Comparison of ENCODE assay signal across 9 mouse cellular contexts in the genomic region with DNA sequence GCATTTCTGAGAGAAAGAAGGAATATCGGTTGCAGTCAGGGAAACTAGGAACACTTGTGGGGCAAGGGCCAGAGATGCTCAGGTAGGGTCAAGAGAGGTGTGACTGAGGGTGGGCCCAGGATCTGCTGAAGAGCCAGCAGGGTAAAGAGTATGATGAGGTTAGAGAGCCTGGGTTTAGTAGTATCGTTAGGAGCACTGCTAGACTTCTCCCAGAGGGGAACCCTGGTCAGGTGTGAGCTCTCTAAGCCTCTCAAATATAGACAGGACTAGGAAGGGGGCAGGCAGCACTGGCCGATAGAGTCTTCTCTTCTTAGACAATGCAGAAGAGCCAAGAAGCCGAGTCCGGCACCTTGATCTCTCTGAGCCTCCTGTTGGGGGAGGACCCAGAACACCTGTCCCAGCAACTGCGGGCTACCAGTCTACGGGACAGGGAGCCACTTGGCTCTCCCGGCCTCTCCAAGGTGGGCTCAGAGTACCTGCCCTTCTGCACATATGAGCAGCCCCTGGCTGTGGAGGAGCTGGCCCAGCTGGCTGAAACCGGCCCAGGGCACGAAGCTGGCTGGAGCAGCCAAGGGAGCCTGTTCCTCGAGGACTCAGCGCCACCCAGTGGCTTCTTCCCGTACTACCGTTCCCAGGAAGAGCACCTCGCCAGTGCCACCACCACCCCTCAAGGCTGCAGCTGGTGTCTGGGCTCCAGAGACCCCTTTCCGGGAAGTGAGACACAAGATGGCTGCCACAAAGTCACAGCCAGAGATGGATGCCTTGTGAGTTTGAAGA. TPM values are rescaled to one million over a fixed set of nuclear protein-coding genes. Genes with fewer than 3 reads are reported as not detected.
DNase-seq lines count a peak whose midpoint lies in the region; ATAC-seq and TF ChIP-seq lines count a peak whose summit lies in the region.
"Had no signal": no experiment of that assay in that cellular context is flagged by ENCODE, and none has a peak within 500 bp of the region (broad histone marks: within the 10 kb centered on the region; RNA-seq: fewer than 3 reads in every experiment).

No protein-coding gene starts in this region.

- no peaks in the 10 kb centered on the region for H3K79me2 ChIP-seq in C2C12 (ENCODE audit: control insufficient read depth, insufficient read depth)

- H3K4me1 ChIP-seq in bone marrow, adult 2 months (ENCODE audit: control insufficient read depth, insufficient read depth, low read length), result no peaks in the 10 kb centered on the region
- H3K4me1 ChIP-seq in embryonic facial prominence, embryonic 15.5 days, result peaks cover 21% of the 10 kb centered on the region
- H3K4me1 ChIP-seq in lung, embryonic 15.5 days, result peaks cover under 1% of the 10 kb centered on the region; the same call in 1 of the 2 replicates

- DNase-seq in heart, postnatal 10 days, result peak; percentile 60 to 79
- peak; percentile 76 to 93 for DNase-seq in kidney, postnatal 36 days
- peak; percentile 94 for DNase-seq in retina, embryonic 14.5 days (ENCODE audit: low spot score)
- peak; percentile 81 for DNase-seq in urinary bladder, postnatal 14 days (ENCODE audit: low spot score)

- H3ac ChIP-seq in C2C12 (ENCODE audit: control insufficient read depth, insufficient read length, low read depth), result no peak overlapping the region

- no peak for TF ChIP-seq POLR2A in bone marrow, adult 2 months (IDR thresholded peaks at IDR 0.05; ENCODE audit: borderline replicate concordance, control insufficient read depth, low read depth, low read length)

- 33% methylated on average over 16 of the region's 16 CpGs for WGBS in bone marrow, adult 2 months
- WGBS in embryonic facial prominence, embryonic 15.5 days, result 25% methylated on average over 16 of the region's 16 CpGs
- WGBS in lung, embryonic 15.5 days, result 27% methylated on average over 16 of the region's 16 CpGs

- no peaks in the 10 kb centered on the region for H3K36me3 ChIP-seq in C2C12 (ENCODE audit: control insufficient read depth, insufficient read depth)
- H3K36me3 ChIP-seq in embryonic facial prominence, embryonic 15.5 days, result no peaks in the 10 kb centered on the region
- no peaks in the 10 kb centered on the region for H3K36me3 ChIP-seq in lung, embryonic 15.5 days
- H3K36me3 ChIP-seq: embryonic facial prominence, embryonic 12.5 days had no signal

- TF ChIP-seq CTCF in C2C12 (IDR thresholded peaks at IDR 0.05; ENCODE audit: control insufficient read depth, insufficient read depth, insufficient read length), result peak; percentile 64
- peak; percentile 56; the same call in 1 of the 2 replicates for TF ChIP-seq CTCF in bone marrow, adult 2 months (IDR thresholded peaks at IDR 0.05; ENCODE audit: control insufficient read depth, insufficient read depth, low read length)

- no peak overlapping the region for H3K9ac ChIP-seq in embryonic facial prominence, embryonic 15.5 days
- no peak overlapping the region for H3K9ac ChIP-seq in lung, embryonic 15.5 days
- H3K9ac ChIP-seq: embryonic facial prominence, embryonic 12.5 days had no signal

- H3K79me3 ChIP-seq in C2C12 (ENCODE audit: low read depth), result no peaks in the 10 kb centered on the region

- no peaks in the 10 kb centered on the region for H3K9me3 ChIP-seq in embryonic facial prominence, embryonic 15.5 days (replicated peaks)
- H3K9me3 ChIP-seq in lung, embryonic 15.5 days, result no peaks in the 10 kb centered on the region
- H3K9me3 ChIP-seq: embryonic facial prominence, embryonic 12.5 days had no signal

- peaks cover 14% of the 10 kb centered on the region for H3K27me3 ChIP-seq in C2C12 (ENCODE audit: control insufficient read depth, insufficient read depth, insufficient read length)
- no peaks in the 10 kb centered on the region for H3K27me3 ChIP-seq in embryonic facial prominence, embryonic 15.5 days
- H3K27me3 ChIP-seq in lung, embryonic 15.5 days, result peaks cover 9% of the 10 kb centered on the region
- H3K27me3 ChIP-seq: embryonic facial prominence, embryonic 12.5 days had no signal

- H3K4me2 ChIP-seq in embryonic facial prominence, embryonic 15.5 days (replicated peaks), result no peak overlapping the region
- H3K4me2 ChIP-seq in lung, embryonic 15.5 days, result no peak overlapping the region
- H3K4me2 ChIP-seq: embryonic facial prominence, embryonic 12.5 days had no signal

- no peak overlapping the region for H3K4me3 ChIP-seq in C2C12 (ENCODE audit: insufficient read depth, poor library complexity, severe bottlenecking)
- H3K4me3 ChIP-seq in bone marrow, adult 2 months (replicated peaks; ENCODE audit: control insufficient read depth, low read depth, low read length), result no peak overlapping the region
- H3K4me3 ChIP-seq in embryonic facial prominence, embryonic 15.5 days (replicated peaks), result no peak overlapping the region
- H3K4me3 ChIP-seq in lung, embryonic 15.5 days, result no peak overlapping the region
- H3K4me3 ChIP-seq: embryonic facial prominence, embryonic 12.5 days had no signal

- no peak overlapping the region for H3K27ac ChIP-seq in bone marrow, adult 2 months (ENCODE audit: control insufficient read depth, insufficient read depth, low read depth, low read length, poor library complexity)
- no peak overlapping the region for H3K27ac ChIP-seq in embryonic facial prominence, embryonic 15.5 days (replicated peaks)
- no peak overlapping the region for H3K27ac ChIP-seq in lung, embryonic 15.5 days
- H3K27ac ChIP-seq: embryonic facial prominence, embryonic 12.5 days had no signal

- intact Hi-C loops in heart, postnatal 10 days (cut with DNase I), result loop anchor here (1.0 kb wide), 2 partner anchors 150 to 232 kb away; no protein-coding TSS in a partner anchor

- ATAC-seq in embryonic facial prominence, embryonic 15.5 days (ENCODE audit: insufficient number of reproducible peaks, low FRiP score, low TSS enrichment, low read depth), result peak; percentile 58; the same call in 1 of the 2 replicates
- peak; percentile 63; the same call in 1 of the 2 replicates for ATAC-seq in lung, embryonic 15.5 days (ENCODE audit: borderline replicate concordance, extremely low read depth, low FRiP score, low TSS enrichment)

TF ChIP-seq in C2C12, 6 proteins besides CTCF, POLR2A, EP300 and RAD21:
- no peak for TF ChIP-seq CEBPB (IDR thresholded peaks at IDR 0.05; ENCODE audit: low read depth)
- no peak for TF ChIP-seq FOSL1 (IDR thresholded peaks at IDR 0.05; ENCODE audit: insufficient read depth, low read length, poor library complexity, severe bottlenecking)
- no peak for TF ChIP-seq MYOG (IDR thresholded peaks at IDR 0.05; ENCODE audit: control insufficient read depth, extremely low read depth, insufficient read length)
TF ChIP-seq in C2C12: peak in this region for 0.

RNA-seq across cellular contexts. Expression of a gene that starts 2.5 kb away (rescaled TPM):
- polyA plus RNA-seq in C2C12 (2012; fragmentation: generic; extraction: Trizol), result not detected
- polyA plus RNA-seq in bone marrow, adult 2 months (2011; ENCODE audit: insufficient read depth, insufficient read length, low replicate concordance, missing spikeins), result not detected in 2 replicates
- 0.09 and 0.20 TPM in 2 replicates for polyA plus RNA-seq in embryonic facial prominence, embryonic 15.5 days (2015; fragmentation: Nextera tagmentation; extraction: Ambion mirVana)
- total RNA-seq in heart, postnatal 10 days (2021), result not detected
- not detected in 2 replicates for polyA plus RNA-seq in lung, embryonic 15.5 days (2015; fragmentation: Nextera tagmentation; extraction: Ambion mirVana)
- polyA plus RNA-seq: embryonic facial prominence, embryonic 12.5 days had no signal

RNA-seq across cellular contexts. Expression of a gene that starts 9.2 kb away (rescaled TPM):
- 0.05 TPM for polyA plus RNA-seq in C2C12 (2012; fragmentation: generic; extraction: Trizol)
- polyA plus RNA-seq in bone marrow, adult 2 months (2011; ENCODE audit: insufficient read depth, insufficient read length, low replicate concordance, missing spikeins), result 0.45 TPM in 1 of 2 replicates, not detected in the other
- polyA plus RNA-seq in embryonic facial prominence, embryonic 15.5 days (2015; fragmentation: Nextera tagmentation; extraction: Ambion mirVana), result 1.2 and 1.3 TPM in 2 replicates
- total RNA-seq in heart, postnatal 10 days (2021), result under 1 TPM; 0.12 to 0.24 TPM
- 0.14 and 0.26 TPM in 2 replicates for polyA plus RNA-seq in lung, embryonic 15.5 days (2015; fragmentation: Nextera tagmentation; extraction: Ambion mirVana)

RNA-seq across cellular contexts. Expression of a gene that starts 53.1 kb away (rescaled TPM):
- polyA plus RNA-seq in C2C12 (2012; fragmentation: generic; extraction: Trizol), result not detected
- polyA plus RNA-seq in bone marrow, adult 2 months (2011; ENCODE audit: insufficient read depth, insufficient read length, low replicate concordance, missing spikeins), result not detected in 2 replicates
- polyA plus RNA-seq in embryonic facial prominence, embryonic 15.5 days (2015; fragmentation: Nextera tagmentation; extraction: Ambion mirVana), result not detected in 2 replicates
- total RNA-seq in heart, postnatal 10 days (2021), result not detected
- polyA plus RNA-seq in lung, embryonic 15.5 days (2015; fragmentation: Nextera tagmentation; extraction: Ambion mirVana), result not detected in 2 replicates
- polyA plus RNA-seq: embryonic facial prominence, embryonic 12.5 days had no signal
